Mouse (Mus musculus) ovary, adult 18-20 months (tissue): ENCODE data around the gene 5730480H06Rik.

ENCODE experiments used
- DNase-seq: peaks from one replicate; pipeline ENCODE4 v3.0.0; 2022; ENCODE audit warnings: low spot score, mixed read lengths

The 5730480H06Rik gene

GRCm38 (mm10) chr5:48327652-48328051 is at the start of gene 5730480H06Rik:
Gene 5730480H06Rik (plus strand): TSS chr5:48327952.
- DNase-seq: no peak

DNA sequence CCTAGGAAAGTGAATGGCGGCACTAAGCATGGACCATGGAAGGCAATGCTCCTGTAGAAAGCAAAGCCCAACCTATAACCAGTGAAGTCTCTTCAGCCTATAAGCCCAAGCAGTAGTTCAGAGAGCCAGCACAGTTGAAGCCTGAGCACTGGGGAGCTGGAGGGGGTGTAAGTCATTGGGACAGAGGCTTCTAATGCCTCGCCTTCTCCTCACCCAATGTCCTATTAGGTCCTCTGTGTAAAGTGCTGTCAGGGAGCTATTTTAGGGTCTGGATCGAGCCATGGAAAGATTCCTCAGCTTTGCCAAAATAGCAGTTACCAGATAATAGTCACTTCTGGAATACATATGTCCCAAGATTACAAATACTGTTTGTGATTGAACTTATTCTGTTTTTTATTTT is 26.6 kb upstream of the 5730480H06Rik start:
- no peak for DNase-seq

- DNase-seq: no peak
Measured at GRCm38 (mm10) chr5:48315057-48315602, 12.6 kb upstream of the 5730480H06Rik start.

GRCm38 (mm10) chr5:48320597-48320996 is 7.2 kb upstream of the 5730480H06Rik start:
- no peak for DNase-seq

DNA sequence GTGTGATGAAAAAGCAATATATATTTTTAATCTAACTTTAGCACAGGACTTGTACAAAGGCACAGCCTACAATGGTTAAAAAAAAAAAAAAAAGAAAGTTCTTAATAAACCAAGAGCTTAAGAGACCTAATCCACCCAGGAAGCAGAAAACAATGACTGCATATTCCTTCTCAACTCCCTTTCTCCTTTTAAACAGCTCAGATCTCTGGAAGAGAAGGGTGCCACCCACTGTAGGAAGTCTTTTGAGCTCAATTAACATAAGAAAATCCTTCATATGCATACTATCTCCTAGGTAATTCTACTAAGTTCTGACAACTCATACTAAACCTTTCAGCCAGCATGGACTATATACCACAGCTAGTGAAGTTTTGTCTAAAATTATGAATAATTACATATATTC is 1.5 kb upstream of the 5730480H06Rik start:
- DNase-seq: no peak

DNA sequence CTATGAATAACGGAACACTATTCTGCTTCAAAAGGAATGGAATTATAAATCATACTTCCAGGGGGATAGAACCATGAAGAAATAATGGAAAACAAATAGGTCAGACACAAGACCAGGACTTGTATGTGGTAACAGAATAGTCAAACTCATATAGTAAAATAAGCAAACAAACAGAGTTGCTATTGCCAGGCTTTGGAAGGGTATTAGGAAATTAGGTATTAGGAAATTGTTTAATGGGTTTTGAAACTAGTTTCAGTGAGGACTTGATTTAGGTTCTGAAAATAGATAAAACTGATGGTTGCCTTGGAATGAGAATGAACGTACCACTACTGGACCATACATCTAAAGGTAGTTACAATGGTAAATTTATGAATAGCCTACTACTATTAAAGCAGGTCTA is 2.0 kb downstream of the 5730480H06Rik start:
- DNase-seq: no peak

- no peak for DNase-seq
Measured at GRCm38 (mm10) chr5:48330817-48331216, 3.1 kb downstream of the 5730480H06Rik start.

DNA sequence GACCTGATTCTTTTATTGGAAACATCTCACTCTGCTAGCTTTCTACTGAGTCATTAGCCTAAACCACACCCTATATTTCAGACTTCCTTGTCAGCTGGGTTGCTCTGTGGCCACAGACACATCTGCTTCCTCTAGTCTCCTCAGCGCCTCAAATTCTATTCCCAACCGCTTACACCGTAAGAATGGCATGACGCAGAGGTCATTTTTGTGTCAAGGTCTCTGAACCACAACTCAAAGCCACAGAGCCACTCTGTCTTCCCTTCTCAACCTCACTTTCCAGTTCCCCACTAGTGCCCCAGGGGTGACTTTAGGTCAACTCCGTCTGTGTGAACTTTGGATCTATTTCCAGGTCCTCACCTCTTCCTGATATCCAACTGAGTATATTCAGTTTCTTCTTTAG is 3.7 kb downstream of the 5730480H06Rik start:
- peak; percentile 2 for DNase-seq

DNA sequence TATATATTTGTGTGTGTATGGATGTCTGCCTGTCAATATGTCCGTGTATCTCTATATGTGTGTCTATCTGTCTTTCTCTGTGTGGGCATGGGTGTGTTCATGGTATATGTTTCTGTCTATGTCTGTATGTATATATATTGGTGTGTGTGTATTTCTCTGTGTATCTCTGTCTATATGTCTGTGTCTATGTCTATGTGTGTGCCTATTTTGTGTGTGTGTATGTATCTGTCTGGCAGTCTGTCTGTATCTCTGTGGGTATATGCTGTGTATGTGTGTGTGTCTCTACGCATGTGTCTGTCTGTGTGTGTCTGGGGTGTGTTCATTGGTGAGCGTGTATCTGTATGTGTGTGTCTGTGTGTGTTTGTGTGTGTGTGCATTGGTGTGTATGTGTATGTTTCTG is 5.7 kb downstream of the 5730480H06Rik start:
- DNase-seq: no peak

DNA sequence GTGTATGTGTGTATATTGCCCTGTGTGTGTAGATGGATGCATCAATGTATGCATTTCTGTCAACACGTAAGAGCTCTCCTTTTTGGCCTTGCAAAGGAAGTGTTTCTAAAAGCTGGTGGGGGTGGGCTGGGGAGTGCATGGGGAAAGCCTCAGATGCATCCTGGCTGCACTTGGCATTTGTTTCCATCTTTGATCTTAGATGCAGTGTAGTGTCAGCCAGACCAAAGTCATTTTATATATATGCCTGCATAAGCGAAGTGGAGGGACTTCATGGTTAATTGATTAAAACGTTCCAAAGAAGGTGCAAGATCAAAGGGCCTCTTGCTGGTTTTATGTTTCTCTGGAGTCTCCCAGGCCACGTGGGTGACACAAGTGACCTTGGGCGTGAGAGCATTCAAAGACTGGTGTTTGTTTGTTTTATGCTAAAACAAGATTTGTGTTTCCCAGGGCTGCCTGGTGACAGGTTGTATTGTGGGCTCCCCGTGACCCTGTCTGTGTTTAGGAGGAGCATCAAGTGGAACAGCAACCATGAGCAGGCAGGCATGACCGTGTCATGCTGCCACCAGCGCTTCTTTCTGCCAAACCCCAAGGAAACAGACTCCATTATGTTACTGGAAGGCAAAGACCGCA is 6.2 kb downstream of the 5730480H06Rik start:
- DNase-seq: no peak

GRCm38 (mm10) chr5:48340808-48341433 is 13.2 kb downstream of the 5730480H06Rik start:
- DNase-seq: no peak

GRCm38 (mm10) chr5:48345095-48345982 is 17.6 kb downstream of the 5730480H06Rik start:
- no peak for DNase-seq

GRCm38 (mm10) chr5:48345983-48346648 is 18.4 kb downstream of the 5730480H06Rik start:
- DNase-seq: no peak

DNA sequence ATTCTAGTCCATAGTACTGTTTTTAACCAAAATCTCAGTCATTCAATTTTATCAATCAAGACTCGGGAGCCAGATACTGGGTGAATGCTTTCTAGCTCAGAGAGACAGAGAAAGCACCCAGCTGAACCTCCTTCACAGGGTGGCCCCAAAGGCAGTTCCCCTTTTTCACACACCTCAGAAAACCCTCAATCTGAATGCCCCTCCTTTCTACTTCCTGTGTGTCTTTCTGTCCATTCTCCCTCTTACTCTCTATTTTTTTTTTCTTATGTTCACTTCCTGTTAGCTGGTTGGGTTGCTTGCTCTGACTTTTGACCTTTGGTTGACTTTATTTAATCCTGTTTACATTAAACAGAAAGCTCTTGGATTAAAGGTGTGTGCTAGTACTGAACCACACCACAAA is 21.6 kb downstream of the 5730480H06Rik start:
- no peak for DNase-seq

DNA sequence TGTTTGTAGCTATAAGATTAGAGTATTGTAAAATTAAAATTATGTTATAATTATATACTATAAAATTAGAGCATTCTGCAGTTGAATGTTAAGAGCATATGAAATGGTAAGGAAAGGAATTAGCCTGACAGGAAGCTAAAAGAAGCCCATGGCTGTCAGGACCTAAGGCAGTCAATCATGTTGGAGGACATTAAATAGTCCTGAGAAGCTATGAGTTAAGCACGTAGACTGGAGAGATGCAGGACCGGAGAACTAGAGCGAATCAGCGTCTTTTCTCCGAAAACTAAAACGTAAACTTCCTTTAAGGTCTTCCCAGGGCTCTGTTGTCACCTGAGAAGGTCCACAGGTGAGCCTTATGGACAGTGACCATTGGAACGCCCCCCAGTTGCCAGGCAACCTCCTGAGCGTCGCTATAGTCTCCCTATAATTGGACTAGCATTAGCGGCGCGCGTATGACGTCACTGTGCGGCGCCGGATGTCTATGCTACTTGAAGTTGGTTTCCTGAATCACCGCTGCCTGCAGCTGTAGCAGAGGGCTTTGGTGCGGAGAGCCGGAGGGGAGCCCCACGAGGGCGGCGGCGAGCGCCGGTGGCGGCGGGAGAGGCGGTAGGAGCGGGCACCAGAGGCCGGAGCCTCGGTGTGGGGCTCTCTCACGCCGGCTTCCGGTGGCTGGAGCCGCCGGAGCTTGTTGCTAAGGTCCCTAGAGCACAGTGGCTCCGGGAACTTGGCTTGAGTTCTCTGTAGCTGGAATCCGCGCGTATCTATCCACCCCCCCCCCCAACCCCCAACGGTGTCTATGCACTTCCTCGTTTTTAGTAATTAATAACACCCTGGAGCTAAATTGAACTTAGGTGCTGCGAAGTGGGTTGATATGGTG is 44.4 kb downstream of the 5730480H06Rik start:
- peak; percentile 84 for DNase-seq

DNA sequence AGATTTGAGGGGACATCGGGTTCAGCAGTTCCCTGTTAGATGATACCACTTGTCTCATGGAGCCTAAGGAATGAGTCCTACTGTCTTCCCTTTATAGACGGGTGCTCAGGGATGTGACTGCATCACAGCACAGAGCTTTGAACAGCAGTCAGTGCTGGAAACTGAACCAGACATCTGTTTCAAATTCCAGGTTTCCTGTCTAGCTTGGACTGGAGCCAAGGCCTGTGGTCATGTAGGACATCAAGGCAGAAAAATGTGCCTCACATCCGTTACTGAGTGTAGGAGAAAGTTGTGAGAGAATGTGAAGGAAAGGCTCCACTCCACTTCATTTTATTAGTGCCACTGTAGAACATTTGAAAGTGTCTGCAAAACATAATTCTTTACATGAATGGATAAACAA is 74.7 kb downstream of the 5730480H06Rik start:
- no peak for DNase-seq

DNA sequence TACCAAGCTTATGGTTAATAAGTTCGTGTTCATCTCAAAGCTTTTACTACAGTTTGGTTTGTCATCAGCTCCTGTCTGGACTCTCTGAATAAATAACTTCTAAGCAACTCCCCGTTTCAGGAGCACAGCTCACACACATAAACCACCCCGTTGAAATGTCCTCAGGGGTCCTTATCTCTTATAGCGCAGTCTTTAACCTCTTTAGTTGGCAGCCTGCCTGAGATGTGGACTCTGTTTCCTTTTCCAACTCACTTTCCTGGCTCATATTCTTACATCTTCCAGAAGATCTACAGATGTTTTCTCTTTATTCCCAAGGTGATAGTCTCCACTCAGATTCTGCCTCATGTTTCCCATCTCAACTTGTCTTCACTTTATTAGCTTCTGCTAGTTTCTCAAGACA is 80.5 kb downstream of the 5730480H06Rik start:
- no peak for DNase-seq

- no peak for DNase-seq
Measured at GRCm38 (mm10) chr5:48410348-48410747, 82.6 kb downstream of the 5730480H06Rik start.

DNA sequence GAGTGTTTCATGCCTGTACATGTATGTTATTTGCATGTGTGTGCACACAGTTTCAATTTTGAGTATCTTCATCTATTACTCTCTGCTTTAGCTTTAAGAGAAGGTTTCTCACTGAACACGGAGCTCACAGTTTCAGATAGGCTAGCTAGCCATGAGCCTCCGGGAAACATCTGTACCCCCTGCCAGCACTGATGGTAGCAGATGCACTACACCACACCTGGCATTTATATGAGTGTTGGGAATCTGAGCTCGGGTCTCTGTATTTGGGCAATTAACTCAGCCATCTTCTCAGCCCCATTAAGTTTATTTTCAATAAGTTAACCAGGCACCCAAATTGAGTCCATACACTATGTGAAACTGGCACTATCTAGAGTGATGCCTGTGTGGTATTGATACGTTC is 83.7 kb downstream of the 5730480H06Rik start:
- DNase-seq: no peak

- DNase-seq: no peak
Measured at GRCm38 (mm10) chr5:48412261-48412660, 84.5 kb downstream of the 5730480H06Rik start.

GRCm38 (mm10) chr5:48419741-48420140 is 92.0 kb downstream of the 5730480H06Rik start:
- no peak for DNase-seq
